Comparison of ENCODE assay signal across 13 mouse cellular contexts in the genomic region with DNA sequence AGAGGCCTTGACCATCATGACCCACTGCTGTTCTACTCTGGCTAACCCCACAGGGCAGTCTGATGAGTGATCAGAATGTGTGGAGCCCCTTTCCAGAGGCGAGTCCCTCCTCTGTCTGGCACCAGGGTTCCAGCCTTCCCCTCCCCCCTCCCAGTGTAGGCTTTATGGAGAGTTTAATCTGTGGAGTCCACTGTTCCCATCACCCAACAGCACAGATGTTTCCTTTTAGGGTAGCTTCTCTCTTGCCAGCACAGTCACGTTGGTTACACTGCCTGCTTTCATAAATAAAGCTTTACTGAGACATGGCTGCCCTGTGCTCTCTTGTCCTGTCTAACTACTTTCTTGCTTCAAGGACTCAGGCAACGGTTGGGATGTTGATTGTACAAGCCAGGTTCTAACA.
DNase-seq lines count a peak whose midpoint lies in the region; ATAC-seq lines count a peak whose summit lies in the region.
"Had no signal": no experiment of that assay in that cellular context is flagged by ENCODE, and none has a peak within 500 bp of the region (broad histone marks: within the 10 kb centered on the region; RNA-seq: fewer than 3 reads in every experiment).

No protein-coding gene starts in this region.

- H3K4me3 ChIP-seq in heart, embryonic 13.5 days = no peak overlapping the region
- no peak overlapping the region for H3K4me3 ChIP-seq in lung, embryonic 16.5 days (ENCODE audit: low read length)
- no peak overlapping the region for H3K4me3 ChIP-seq in limb, embryonic 12.5 days (replicated peaks)
- H3K4me3 ChIP-seq: midbrain, embryonic 10.5 days had no signal

- no peaks in the 10 kb centered on the region for H3K36me3 ChIP-seq in heart, embryonic 13.5 days
- H3K36me3 ChIP-seq in lung, embryonic 16.5 days (ENCODE audit: control insufficient read depth, insufficient read depth, low read length) = no peaks in the 10 kb centered on the region
- no peaks in the 10 kb centered on the region for H3K36me3 ChIP-seq in limb, embryonic 12.5 days
- H3K36me3 ChIP-seq: G1E; midbrain, embryonic 10.5 days had no signal

- no peak for ATAC-seq in heart, embryonic 13.5 days (ENCODE audit: extremely low read depth, insufficient number of reproducible peaks, low FRiP score, low TSS enrichment)
- peak; percentile 74 for ATAC-seq in lung, embryonic 16.5 days (ENCODE audit: low read depth)
- peak; percentile 43; the same call in 1 of the 2 replicates for ATAC-seq in limb, embryonic 12.5 days (ENCODE audit: insufficient number of reproducible peaks, insufficient read depth, low FRiP score, low TSS enrichment, low read depth)
- no peak for ATAC-seq in megakaryocyte progenitor cell, adult 5-6 weeks (replicated peaks; ENCODE audit: poor library complexity)

- no peak overlapping the region for H3K4me2 ChIP-seq in heart, embryonic 13.5 days
- no peak overlapping the region for H3K4me2 ChIP-seq in lung, embryonic 16.5 days (ENCODE audit: low read depth, low read length)
- no peak overlapping the region for H3K4me2 ChIP-seq in limb, embryonic 12.5 days

- no peak for DNase-seq in heart, adult 18-20 months
- DNase-seq in lung, adult 18-20 months = no peak
- DNase-seq in adrenal gland, postnatal 25 days = no peak
- DNase-seq: adrenal gland, postnatal 10 days; cerebellum, postnatal 14 days; heart, postnatal 4 days; kidney, adult 9 months had no signal

- H3K27ac ChIP-seq in heart, embryonic 13.5 days (replicated peaks) = 0 out of 2 replicates have a peak overlapping the region, but pooled peaks have one; percentile 22
- H3K27ac ChIP-seq in lung, embryonic 16.5 days (ENCODE audit: low read length) = peak overlapping the region; percentile 1; the same call in 1 of the 2 replicates
- peak overlapping the region; percentile 66 for H3K27ac ChIP-seq in limb, embryonic 12.5 days

- H3K9ac ChIP-seq in heart, embryonic 13.5 days = no peak overlapping the region
- H3K9ac ChIP-seq in lung, embryonic 16.5 days (ENCODE audit: low read length) = no peak overlapping the region
- no peak overlapping the region for H3K9ac ChIP-seq in limb, embryonic 12.5 days (replicated peaks)

- 22% methylated on average over 3 of the region's 3 CpGs for WGBS in heart, embryonic 13.5 days
- whole genome bisulfite sequencing in lung, embryonic 16.5 days = 16% methylated on average over 3 of the region's 3 CpGs
- WGBS in limb, embryonic 12.5 days = 17% methylated on average over 3 of the region's 3 CpGs

- H3K4me1 ChIP-seq in heart, embryonic 13.5 days = peaks cover 20% of the 10 kb centered on the region
- H3K4me1 ChIP-seq in lung, embryonic 16.5 days (replicated peaks; ENCODE audit: control insufficient read depth, insufficient read depth, low read length) = peaks cover 8% of the 10 kb centered on the region; the same call in 1 of the 2 replicates
- peaks cover 20% of the 10 kb centered on the region for H3K4me1 ChIP-seq in limb, embryonic 12.5 days (replicated peaks)

- no peaks in the 10 kb centered on the region for H3K27me3 ChIP-seq in heart, embryonic 13.5 days (replicated peaks)
- no peaks in the 10 kb centered on the region for H3K27me3 ChIP-seq in lung, embryonic 16.5 days (ENCODE audit: control insufficient read depth, insufficient read depth, low read depth, low read length)
- no peaks in the 10 kb centered on the region for H3K27me3 ChIP-seq in limb, embryonic 12.5 days

- H3K9me3 ChIP-seq in heart, embryonic 13.5 days = no peaks in the 10 kb centered on the region
- no peaks in the 10 kb centered on the region for H3K9me3 ChIP-seq in lung, embryonic 16.5 days (ENCODE audit: control insufficient read depth, low read length)
- no peaks in the 10 kb centered on the region for H3K9me3 ChIP-seq in limb, embryonic 12.5 days
- H3K9me3 ChIP-seq: midbrain, embryonic 10.5 days had no signal

Comparison
In these comparisons a context has a peak if more than half of its experiments do, and no peak if none do; other contexts are left out.
1. ATAC-seq: peak in lung, embryonic 16.5 days (single experiment) and limb, embryonic 12.5 days (single experiment); none in heart, embryonic 13.5 days (single experiment) and megakaryocyte progenitor cell, adult 5-6 weeks (single experiment).
2. H3K27ac ChIP-seq: peak in every context shown above with its lines; median percentile 66 in limb, embryonic 12.5 days; 22 in heart, embryonic 13.5 days; 1 in lung, embryonic 16.5 days.